ENCODE assay signal across 9 mouse cellular contexts in the genomic region with DNA sequence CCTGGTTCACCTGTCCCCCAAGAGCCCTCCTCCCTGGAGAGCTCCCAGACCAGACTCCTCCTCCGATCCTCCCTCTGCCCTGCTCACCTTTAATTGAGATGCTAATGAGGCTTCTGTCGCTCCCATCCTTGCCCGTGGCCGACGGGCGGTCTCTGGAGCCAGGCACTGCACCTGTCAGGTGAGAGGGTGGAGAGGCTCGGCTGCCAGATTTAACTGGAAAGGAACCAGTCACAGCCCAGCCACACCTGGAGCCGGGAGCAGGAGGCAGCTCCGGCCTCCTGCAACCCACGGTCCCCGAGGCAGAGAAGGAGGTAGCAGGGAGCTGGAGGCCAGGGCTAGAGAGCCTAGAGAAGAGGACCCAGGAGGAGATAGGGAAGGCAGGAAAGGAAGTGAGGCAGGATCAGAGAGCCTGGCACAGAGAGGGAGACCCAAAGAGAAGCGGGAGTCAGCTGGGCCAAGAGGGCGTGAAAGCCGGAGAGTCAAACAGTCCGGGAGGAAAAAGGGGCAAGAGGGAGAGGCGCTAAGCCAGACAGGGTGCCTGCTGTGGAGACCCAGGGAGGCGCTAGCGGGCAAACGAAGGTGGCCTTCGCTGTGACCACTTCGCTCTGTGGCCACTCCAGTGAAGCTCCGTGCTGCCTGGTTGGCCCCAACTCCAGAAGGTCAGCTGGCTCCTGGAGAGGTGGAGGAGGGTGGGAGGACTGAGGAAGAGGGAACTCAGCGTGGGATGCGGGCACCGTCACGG. TPM values are rescaled to one million over a fixed set of nuclear protein-coding genes. Genes with fewer than 3 reads are reported as not detected.
A peak's percentile ranks its signal among the peaks of the same experiment; 100 is the strongest.
DNase-seq lines count a peak whose midpoint lies in the region; ATAC-seq and TF ChIP-seq lines count a peak whose summit lies in the region.
"Had no signal": no experiment of that assay in that cellular context is flagged by ENCODE, and none has a peak within 500 bp of the region (broad histone marks: within the 10 kb centered on the region; RNA-seq: fewer than 3 reads in every experiment).

No protein-coding gene starts in this region.

- no peak for DNase-seq in heart, postnatal 14 days
- peak; percentile 84 for DNase-seq in kidney, adult 2 months
- peak; percentile 92 to 94 for DNase-seq in lung, adult 18-20 months
- DNase-seq in urinary bladder, postnatal 36 days (ENCODE audit: low spot score in 2 of 2): no peak
- no peak for DNase-seq in Muller cell, postnatal 12 days (ENCODE audit: inconsistent ontology term)
- DNase-seq in spleen, adult 12 weeks (ENCODE audit: low spot score): no peak

- H3K36me3 ChIP-seq in heart, embryonic 11.5 days (ENCODE audit: control insufficient read depth, insufficient read depth, low read length): no peaks in the 10 kb centered on the region
- H3K36me3 ChIP-seq in E14TG2a.4 (ENCODE audit: insufficient read depth, low read length): no peaks in the 10 kb centered on the region
- H3K36me3 ChIP-seq in kidney, adult 2 months (ENCODE audit: control insufficient read depth, insufficient read depth, low read length): no peaks in the 10 kb centered on the region

- no peak overlapping the region for H3K4me3 ChIP-seq in heart, embryonic 11.5 days (ENCODE audit: low read depth, low read length)
- H3K4me3 ChIP-seq in E14TG2a.4 (replicated peaks; ENCODE audit: low read length): peak overlapping the region; percentile 57
- peak overlapping the region; percentile 57 for H3K4me3 ChIP-seq in kidney, adult 2 months (ENCODE audit: insufficient read depth, low read depth, low read length)

- no peaks in the 10 kb centered on the region for H3K9me3 ChIP-seq in heart, embryonic 11.5 days (replicated peaks; ENCODE audit: control insufficient read depth, low read length)
- no peaks in the 10 kb centered on the region for H3K9me3 ChIP-seq in E14TG2a.4 (ENCODE audit: low read length)

- H3K4me1 ChIP-seq in heart, embryonic 11.5 days (ENCODE audit: control insufficient read depth, insufficient read depth, low read length): peaks cover 12% of the 10 kb centered on the region
- H3K4me1 ChIP-seq in E14TG2a.4 (replicated peaks; ENCODE audit: low read depth, low read length): peaks cover 47% of the 10 kb centered on the region
- H3K4me1 ChIP-seq in kidney, adult 2 months (ENCODE audit: control insufficient read depth, insufficient read depth, low read length): 0 out of 2 replicates have a peak, but pooled peaks cover 5% of the 10 kb centered on the region

- no peak overlapping the region for H3K9ac ChIP-seq in heart, embryonic 11.5 days (ENCODE audit: low read depth, low read length)

- peak; percentile 50 for TF ChIP-seq POLR2A in kidney, adult 2 months (IDR thresholded peaks at IDR 0.05; ENCODE audit: low read depth, low read length)

- intact Hi-C loops in heart, postnatal 14 days (cut with DNase I): no loop called here

- WGBS in heart, embryonic 11.5 days (ENCODE audit: insufficient replicate concordance): 11% methylated on average over 26 of the region's 26 CpGs
- 21% methylated on average over 26 of the region's 26 CpGs for WGBS in kidney, adult 2 months

- H3K27me3 ChIP-seq in heart, embryonic 11.5 days (ENCODE audit: control insufficient read depth, insufficient read depth, low read length): peaks cover 46% of the 10 kb centered on the region
- H3K27me3 ChIP-seq in E14TG2a.4 (ENCODE audit: insufficient read depth, low read length): peaks cover 74% of the 10 kb centered on the region
- H3K27me3 ChIP-seq in kidney, adult 2 months (replicated peaks; ENCODE audit: control insufficient read depth, insufficient read depth, low read length): no peaks in the 10 kb centered on the region

- no peak overlapping the region for H3K27ac ChIP-seq in heart, embryonic 11.5 days (ENCODE audit: low read depth, low read length)
- peak overlapping the region; percentile 92 for H3K27ac ChIP-seq in kidney, adult 2 months (ENCODE audit: insufficient read depth, low read depth, low read length)

- H3K4me2 ChIP-seq in heart, embryonic 11.5 days: peak overlapping the region; percentile 1; the same call in 1 of the 2 replicates

- no peak for ATAC-seq in heart, embryonic 11.5 days (replicated peaks; ENCODE audit: insufficient number of reproducible peaks, low FRiP score, low TSS enrichment)

- TF ChIP-seq CTCF in E14TG2a.4 (conservative IDR thresholded peaks at IDR 0.05; ENCODE audit: low read length): no peak
- no peak for TF ChIP-seq CTCF in kidney, adult 2 months (conservative IDR thresholded peaks at IDR 0.05; ENCODE audit: insufficient read depth, insufficient read length, low read depth, low read length)

RNA-seq across cellular contexts. Expression of gene Scnn1a, which starts 0.8 kb away (rescaled TPM):
- polyA plus RNA-seq in heart, embryonic 11.5 days (2014; fragmentation: Nextera tagmentation; extraction: Ambion mirVana): 0.69 and 0.93 TPM in 2 replicates
- 1 to 10 TPM in 1 of 2 experiments, under 1 TPM in 1; 1.00 to 1.1 TPM for total RNA-seq in heart, postnatal 14 days (2021)
- polyA plus RNA-seq in kidney, adult 2 months (2012; rRNA removed): 83.5 and 89.5 TPM in 2 replicates

RNA-seq across cellular contexts. Expression of gene Ltbr, which starts 7.6 kb away (rescaled TPM):
- polyA plus RNA-seq in heart, embryonic 11.5 days (2014; fragmentation: Nextera tagmentation; extraction: Ambion mirVana): 35.0 and 40.7 TPM in 2 replicates
- total RNA-seq in heart, postnatal 14 days (2021): 10 to 100 TPM; 34.6 to 36.0 TPM
- polyA plus RNA-seq in kidney, adult 2 months (2012; rRNA removed): 97.1 and 116 TPM in 2 replicates

RNA-seq across cellular contexts. Expression of gene Tnfrsf1a, which starts 27.9 kb away (rescaled TPM):
- polyA plus RNA-seq in heart, embryonic 11.5 days (2014; fragmentation: Nextera tagmentation; extraction: Ambion mirVana): 33.3 and 37.0 TPM in 2 replicates
- 10 to 100 TPM; 63.4 to 70.7 TPM for total RNA-seq in heart, postnatal 14 days (2021)
- 98.6 and 109 TPM in 2 replicates for polyA plus RNA-seq in kidney, adult 2 months (2012; rRNA removed)

RNA-seq across cellular contexts. Expression of gene Tuba3a, which starts 35.4 kb away (rescaled TPM):
- polyA plus RNA-seq in heart, embryonic 11.5 days (2014; fragmentation: Nextera tagmentation; extraction: Ambion mirVana): 0.10 TPM in 1 of 2 replicates, not detected in the other
- total RNA-seq in heart, postnatal 14 days (2021): not detected
- 0.39 and 0.86 TPM in 2 replicates for polyA plus RNA-seq in kidney, adult 2 months (2012; rRNA removed)
- total RNA-seq: megakaryocyte progenitor cell, adult 5-6 weeks had no signal

RNA-seq across cellular contexts. Expression of gene Plekhg6, which starts 59.3 kb away (rescaled TPM):
- not detected in 2 replicates for polyA plus RNA-seq in heart, embryonic 11.5 days (2014; fragmentation: Nextera tagmentation; extraction: Ambion mirVana)
- total RNA-seq in heart, postnatal 14 days (2021): not detected
- polyA plus RNA-seq in kidney, adult 2 months (2012; rRNA removed): 6.1 and 7.1 TPM in 2 replicates
- total RNA-seq: megakaryocyte progenitor cell, adult 5-6 weeks had no signal

Comparison
In these comparisons a context has a peak if more than half of its experiments do, and no peak if none do; other contexts are left out.
1. DNase-seq: peak in kidney, adult 2 months (single experiment) and lung, adult 18-20 months (2 of 2); none in heart, postnatal 14 days (0 of 2), urinary bladder, postnatal 36 days (0 of 2), Muller cell, postnatal 12 days (single experiment) and spleen, adult 12 weeks (single experiment).
2. RNA of gene Scnn1a, which starts 0.8 kb away (polyA plus RNA-seq): 83.5 to 89.5 TPM in kidney, adult 2 months; 0.69 to 0.93 TPM in heart, embryonic 11.5 days; every median in the first group is over 10 times any median in the second.